Mouse (Mus musculus): Measurements from ENCODE around the gene Dusp28.

Dusp28 gene

GRCm38 (mm10) chr1:92907632-92908360 is 1.0 kb downstream of the Dusp28 start:
- DNase-seq (ENCODE audit: low spot score in 2 of 2), result no peak

GRCm38 (mm10) chr1:92908664-92909063 is 1.9 kb downstream of the Dusp28 start:
- no peak for DNase-seq (ENCODE audit: low spot score in 2 of 2)

GRCm38 (mm10) chr1:92909068-92909467 is 2.3 kb downstream of the Dusp28 start:
- no peak for DNase-seq (ENCODE audit: low spot score in 2 of 2)

DNA sequence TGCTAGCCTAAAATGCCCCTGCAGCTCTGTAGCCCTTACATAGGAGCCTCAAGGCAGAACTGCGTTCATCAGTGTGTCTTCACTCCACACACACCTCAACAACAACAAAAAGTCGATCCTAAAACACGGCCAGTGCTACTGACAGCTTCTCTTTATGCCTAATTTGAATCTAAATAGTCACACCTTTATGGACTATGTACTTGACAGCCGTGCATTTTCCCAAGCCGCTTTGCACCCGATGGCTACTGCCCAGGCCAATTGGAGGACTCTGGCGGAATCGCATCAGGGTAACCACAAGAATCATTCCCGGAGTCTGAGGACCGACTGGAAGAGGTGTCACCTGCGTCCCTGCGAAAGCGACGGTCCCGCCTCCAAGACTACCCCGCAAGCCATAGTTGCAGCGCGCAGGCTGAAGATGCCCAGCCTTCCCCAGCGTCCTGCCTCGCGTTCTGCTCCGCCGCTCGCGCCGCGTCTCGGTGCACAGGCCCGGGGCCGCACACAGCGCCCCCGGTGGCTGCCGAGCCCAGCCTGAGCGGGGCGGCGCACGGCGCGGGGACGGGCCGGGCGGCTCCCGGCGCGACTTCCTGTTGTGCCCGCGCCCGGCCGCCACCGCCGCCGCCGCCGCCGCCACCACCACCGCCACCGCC is 3.6 kb downstream of the Dusp28 start, which contains the start of gene Rnpepl1:
Gene Rnpepl1 (plus strand): TSS at position 545 of the 647 bp plus-strand sequence.
- DNase-seq (ENCODE audit: low spot score in 2 of 2), result peak; percentile 64 to 69

GRCm38 (mm10) chr1:92910925-92911720 is 4.3 kb downstream of the Dusp28 start:
- peak in 1 of 2 experiments; percentile 62 for DNase-seq (ENCODE audit: low spot score in 2 of 2)

GRCm38 (mm10) chr1:92911721-92912138 is 4.9 kb downstream of the Dusp28 start:
- no peak for DNase-seq (ENCODE audit: low spot score in 2 of 2)

DNA sequence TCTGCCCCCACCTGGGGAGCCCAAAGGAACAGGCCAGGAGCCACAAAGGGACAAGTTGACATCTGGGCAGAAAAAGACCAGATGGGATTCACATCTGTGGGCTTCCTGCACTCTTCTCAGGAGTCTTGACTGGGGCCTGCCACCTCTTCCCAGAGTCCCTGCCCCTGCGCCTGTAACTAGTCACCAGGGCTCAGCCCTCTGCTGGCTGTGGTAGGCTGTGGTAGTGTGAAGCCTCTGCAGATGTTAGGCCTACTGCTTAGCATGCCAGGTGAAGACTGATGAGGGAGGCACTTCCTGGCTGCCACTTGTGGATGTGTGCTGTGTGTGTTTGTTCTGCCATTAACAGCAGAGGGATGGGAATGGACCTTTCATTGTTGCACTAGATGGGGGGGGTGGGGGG is 5.5 kb downstream of the Dusp28 start:
- DNase-seq (ENCODE audit: low spot score in 2 of 2), result no peak

GRCm38 (mm10) chr1:92914239-92914638 is 7.5 kb downstream of the Dusp28 start:
- no peak for DNase-seq (ENCODE audit: low spot score in 2 of 2)

GRCm38 (mm10) chr1:92914993-92915392 is 8.2 kb downstream of the Dusp28 start:
- DNase-seq (ENCODE audit: low spot score in 2 of 2), result no peak

GRCm38 (mm10) chr1:92916725-92917124 is 9.9 kb downstream of the Dusp28 start:
- no peak for DNase-seq (ENCODE audit: low spot score in 2 of 2)

GRCm38 (mm10) chr1:92919151-92919550 is 12.4 kb downstream of the Dusp28 start:
- no peak for DNase-seq (ENCODE audit: low spot score in 2 of 2)

DNA sequence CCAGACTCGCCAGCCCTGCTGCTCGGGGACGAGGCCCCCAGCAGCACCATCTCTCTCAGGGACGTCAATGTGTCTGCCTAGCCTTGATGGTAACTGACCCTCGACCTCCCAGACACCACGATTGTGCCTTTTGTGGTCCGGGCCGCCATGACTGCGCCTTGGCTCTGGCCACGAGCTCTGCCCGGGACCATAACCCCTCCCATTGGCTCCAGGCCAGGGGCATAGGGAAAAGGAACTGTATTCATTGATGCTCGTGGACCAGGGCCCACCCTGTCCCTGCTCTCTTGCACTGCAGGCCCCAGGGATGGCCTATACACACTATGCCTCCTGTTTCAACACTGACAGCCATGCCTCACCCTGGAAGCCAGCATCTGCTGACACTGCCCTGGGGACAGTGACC is 13.0 kb downstream of the Dusp28 start:
- no peak for DNase-seq (ENCODE audit: low spot score in 2 of 2)

DNA sequence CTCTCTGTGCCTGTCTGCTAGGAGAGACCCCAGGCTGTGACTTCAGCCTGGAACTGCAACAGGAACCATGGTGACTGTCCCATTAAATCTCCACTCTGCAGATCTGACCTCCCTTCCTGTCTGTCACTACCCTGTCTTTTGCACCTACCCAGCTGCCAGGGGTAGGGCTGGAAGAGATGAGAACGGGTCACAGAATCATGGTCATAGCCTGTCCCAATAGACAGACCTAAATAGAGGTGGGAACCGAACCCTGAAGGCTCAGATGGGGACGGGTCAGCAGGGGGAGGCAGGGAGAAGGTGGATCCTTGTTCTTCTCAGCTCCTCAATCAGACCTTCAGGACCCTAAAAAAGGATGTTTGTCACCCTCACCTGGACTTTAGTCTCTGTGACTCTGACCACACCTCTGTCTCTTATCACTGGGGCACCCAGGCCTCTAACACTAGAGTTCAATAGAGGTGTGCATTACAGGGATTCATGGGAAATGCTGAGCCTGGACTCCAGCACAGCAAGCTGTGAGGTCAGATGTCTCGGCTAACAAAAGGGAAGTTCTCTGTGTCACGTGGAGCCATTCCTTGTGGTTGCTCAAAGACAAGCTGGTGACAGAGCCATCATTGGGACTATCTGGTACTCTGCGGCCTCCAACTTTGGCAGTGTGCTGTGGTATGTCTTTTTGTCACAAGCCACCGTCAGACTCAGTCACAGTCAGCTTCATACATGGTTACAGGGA is 13.9 kb downstream of the Dusp28 start:
- no peak for DNase-seq (ENCODE audit: low spot score in 2 of 2)

- no peak for DNase-seq (ENCODE audit: low spot score in 2 of 2)
These were observed 14.7 kb downstream of the Dusp28 start for GRCm38 (mm10) chr1:92921496-92921895.

DNA sequence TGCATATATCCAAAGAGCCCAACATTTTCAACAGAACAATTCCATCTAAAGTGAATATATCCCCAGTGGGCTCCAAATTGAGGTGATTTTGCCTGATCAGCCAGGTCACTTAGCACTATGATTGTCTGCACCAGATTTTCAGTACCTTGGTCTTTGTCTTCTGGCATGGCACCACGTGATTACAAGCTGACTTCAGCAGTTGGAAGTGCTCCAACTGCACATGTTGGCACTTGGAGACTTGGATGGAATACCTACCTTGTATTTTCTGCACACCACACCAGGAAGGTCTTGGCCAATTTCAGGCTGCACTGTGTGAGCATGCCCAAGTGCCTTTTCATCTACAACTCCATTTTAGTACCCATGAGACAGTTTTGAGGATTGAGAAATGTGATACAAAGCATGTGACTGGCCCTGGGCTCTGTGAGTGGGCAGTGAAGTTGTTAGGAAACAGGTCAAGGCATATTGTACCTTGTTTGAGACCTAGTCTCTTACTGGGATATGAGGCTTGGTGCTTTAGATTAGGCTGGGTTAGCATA is 23.5 kb downstream of the Dusp28 start:
- no peak for DNase-seq (ENCODE audit: low spot score in 2 of 2)

DNA sequence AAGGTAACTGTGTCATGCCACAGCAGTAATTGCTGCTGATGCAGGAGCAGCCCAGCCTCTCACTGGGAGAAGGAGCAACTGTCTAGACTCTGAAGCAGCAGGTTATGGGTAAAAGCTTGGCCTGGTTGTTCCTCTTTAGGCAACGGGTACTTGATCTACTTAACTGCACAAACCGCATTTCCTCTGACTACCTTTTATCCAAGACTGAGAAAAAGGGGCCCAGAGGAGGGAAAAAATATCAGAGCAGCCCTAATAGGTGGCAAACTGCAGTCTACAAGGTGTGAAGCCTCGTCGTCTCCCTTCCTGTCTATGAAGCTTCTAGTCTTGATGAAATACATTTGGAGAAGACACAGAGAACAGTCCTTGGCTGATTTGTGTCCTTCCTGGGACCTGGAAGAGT is 26.8 kb downstream of the Dusp28 start:
- DNase-seq (ENCODE audit: low spot score in 2 of 2), result no peak

- peak; percentile 96 for DNase-seq (ENCODE audit: low spot score in 2 of 2)
These were observed 27.5 kb downstream of the Dusp28 start, which contains the start of gene Capn10 for GRCm38 (mm10) chr1:92934182-92934827. TSS of gene Capn10 (plus strand) at chr1:92934376.

DNA sequence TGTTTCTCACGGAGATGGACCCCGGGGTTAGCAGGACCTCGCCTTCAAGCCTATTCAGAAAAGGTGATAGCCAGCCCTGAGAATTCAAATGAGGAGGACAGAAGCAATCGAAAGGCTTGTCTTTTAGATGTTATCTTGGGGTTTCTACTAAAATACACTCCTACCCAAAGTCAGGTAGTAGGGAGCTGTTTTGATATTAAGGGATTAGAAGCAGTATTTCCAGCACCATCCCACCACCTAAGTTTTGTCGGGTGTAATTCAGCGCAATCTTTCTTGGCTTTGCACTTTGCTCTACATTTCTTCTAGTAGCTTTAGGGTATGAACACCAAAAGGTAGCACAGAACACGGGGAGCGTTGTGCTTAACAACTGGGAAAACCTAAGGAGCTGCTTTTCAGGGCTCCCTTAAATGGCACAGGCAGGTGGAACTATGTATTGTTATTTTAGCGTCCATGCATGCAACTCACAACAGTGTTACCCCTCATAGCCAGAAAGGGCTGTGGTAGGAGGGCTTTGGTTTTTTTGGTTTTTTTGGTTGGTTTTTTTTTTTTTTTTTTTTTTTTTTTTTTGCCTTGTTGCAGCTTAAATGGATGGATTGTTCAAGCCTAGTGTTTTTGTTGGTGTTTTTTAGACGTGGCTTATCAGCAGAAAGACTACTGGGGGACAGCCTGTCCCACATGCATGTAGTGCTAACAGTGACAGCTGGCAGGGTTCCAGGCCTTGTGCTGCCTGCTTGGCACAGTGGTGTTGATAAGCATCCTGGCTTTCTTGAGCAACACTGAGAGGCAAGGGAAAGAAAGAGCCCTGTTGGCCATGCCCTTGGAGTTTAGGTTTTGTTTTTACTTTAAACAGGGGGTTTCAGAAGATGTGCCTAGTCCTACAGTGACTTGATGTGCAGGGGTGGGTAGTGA is 28.5 kb downstream of the Dusp28 start:
- no peak for DNase-seq (ENCODE audit: low spot score in 2 of 2)

DNA sequence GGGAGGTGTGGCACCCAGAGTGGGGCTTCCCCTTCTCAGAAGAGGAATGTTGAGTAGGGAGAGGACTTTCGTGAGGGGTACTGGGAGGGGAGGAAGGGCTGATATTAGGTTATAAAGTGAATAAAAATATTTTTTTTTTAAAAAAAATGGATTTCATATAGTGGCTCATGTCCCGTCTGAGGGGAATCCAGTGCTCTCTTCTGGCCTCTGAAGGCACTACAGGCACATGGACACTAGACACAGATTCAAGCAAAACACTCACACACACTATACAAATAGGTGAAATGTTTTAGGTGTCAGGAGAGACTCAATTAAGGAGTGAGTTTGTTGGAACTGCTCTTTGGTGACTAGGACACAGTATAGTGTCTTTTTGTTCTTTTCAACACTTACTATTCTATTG is 29.2 kb downstream of the Dusp28 start:
- no peak for DNase-seq (ENCODE audit: low spot score in 2 of 2)

DNA sequence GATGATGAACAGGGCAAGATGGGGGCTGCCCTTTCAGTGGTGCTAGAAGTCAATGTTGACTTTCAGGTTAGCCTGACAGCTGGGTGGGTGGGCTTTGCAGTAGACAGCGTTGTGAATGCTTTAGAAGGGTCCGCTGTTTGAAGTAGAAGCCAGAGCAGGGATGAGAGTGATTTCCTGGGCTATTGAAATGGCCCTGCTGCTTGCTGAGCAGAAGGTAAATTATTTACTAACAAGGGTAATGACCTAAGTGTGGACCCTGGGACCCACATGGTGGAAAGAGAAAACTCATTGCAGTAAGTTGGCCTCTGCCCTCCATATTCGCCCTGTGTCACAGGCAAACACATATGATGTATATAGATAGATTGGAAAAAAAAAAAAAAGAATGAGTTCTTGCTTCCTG is 29.7 kb downstream of the Dusp28 start:
- no peak for DNase-seq (ENCODE audit: low spot score in 2 of 2)
